Mouse (Mus musculus) intestine, embryonic 15.5 days (tissue): ENCODE measurements at regions not wholly inside any gene's neighbourhood (a gene's known extent, or its start where the extent isn't known, plus 50 kb on each side); places are given as distances from the start of the nearest gene placed in this dataset.
A peak's percentile ranks its signal among the peaks of the same experiment; 100 is the strongest.

ENCODE experiments used
- ATAC-seq: fragments of 200-750 bp; cut with Nextera tagmentation; 2 replicates; pipeline ENCODE4 v1.8.0; 2017; ENCODE audit warnings: moderate TSS enrichment, moderate library complexity
- H3K27ac ChIP-seq: fragments of 300-500 bp; sonication (generic); 2 replicates; pipeline ENCODE4 v1.5.1; 2015; ENCODE audit warnings: mild to moderate bottlenecking, inconsistent platforms
- H3K27me3 ChIP-seq: fragments of 300-500 bp; sonication (generic); replicated peaks from 2 replicates; pipeline ENCODE4 v1.6.1; 2015; ENCODE audit warnings: inconsistent platforms
- H3K36me3 ChIP-seq: fragments of 300-500 bp; sonication (generic); 2 replicates; pipeline ENCODE4 v1.6.1; 2015; ENCODE audit warnings: inconsistent platforms
- H3K4me1 ChIP-seq: fragments of 300-500 bp; sonication (generic); replicated peaks from 2 replicates; pipeline ENCODE4 v1.6.1; 2015; ENCODE audit warnings: inconsistent platforms
- H3K4me2 ChIP-seq: fragments of 300-500 bp; sonication (generic); replicated peaks from 2 replicates; pipeline ENCODE4 v1.6.1; 2015; ENCODE audit warnings: mild to moderate bottlenecking, inconsistent platforms
- H3K4me3 ChIP-seq: fragments of 300-500 bp; sonication (generic); replicated peaks from 2 replicates; pipeline ENCODE4 v1.5.1; 2015; ENCODE audit warnings: inconsistent platforms
- H3K9ac ChIP-seq: fragments of 300-500 bp; sonication (generic); 2 replicates; pipeline ENCODE4 v1.6.1; 2015; ENCODE audit warnings: inconsistent platforms
- H3K9me3 ChIP-seq: fragments of 300-500 bp; sonication (generic); 2 replicates; pipeline ENCODE4 v1.6.1; 2016; ENCODE audit warnings: inconsistent platforms
- WGBS: fragments of 180-500 bp; shearing (Covaris S2); methylation state at CpG from one replicate; pipeline ENCODE4 v1.1.7; 2015; 5-methylcytosine and 5-hydroxymethylcytosine counted together

DNA sequence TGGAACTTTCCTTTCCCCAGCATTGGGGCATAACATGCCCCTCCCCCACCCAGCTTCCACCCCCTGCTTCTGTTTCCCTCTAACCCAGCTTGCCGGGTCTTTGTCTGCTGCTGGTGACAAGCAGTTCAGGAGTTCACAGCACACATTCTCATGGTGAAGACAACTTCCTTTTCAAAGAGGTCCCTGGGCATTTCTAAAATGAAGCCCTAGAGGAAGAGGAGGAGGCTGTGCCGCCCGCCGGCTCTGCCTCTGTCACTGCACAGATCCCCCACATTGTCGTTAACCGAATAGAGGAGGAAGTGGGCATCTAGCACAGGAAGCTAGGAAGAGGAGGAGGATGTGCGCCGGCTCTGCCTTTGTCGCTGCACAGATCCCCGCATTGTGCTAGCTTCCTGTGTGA is 201.4 kb downstream of the Enc1 start:
- Histone ChIP-seq H3K4me2 (no peak overlapping the region), H3K9ac (no peak overlapping the region), H3K4me1 (peaks cover 27% of the 10 kb centered on the region), H3K36me3 (no peaks in the 10 kb centered on the region), H3K27ac (0 out of 2 replicates have a peak overlapping the region, but pooled peaks have one; percentile 42), H3K27me3 (no peaks in the 10 kb centered on the region), H3K4me3 (no peak overlapping the region), H3K9me3 (no peaks in the 10 kb centered on the region)
- WGBS: 47% methylated on average over 10 of the region's 10 CpGs
- ATAC-seq: peak; percentile 16; the same call in 1 of the 2 replicates

- no peak for ATAC-seq
- Histone ChIP-seq H3K36me3 (no peaks in the 10 kb centered on the region), H3K9ac (no peak overlapping the region), H3K4me3 (no peak overlapping the region), H3K4me2 (no peak overlapping the region), H3K9me3 (no peaks in the 10 kb centered on the region), H3K27me3 (no peaks in the 10 kb centered on the region), H3K27ac (no peak overlapping the region), H3K4me1 (peaks cover 27% of the 10 kb centered on the region)
- WGBS: 35% methylated on average over 2 of the region's 2 CpGs
These were observed 200.9 kb downstream of the Enc1 start for GRCm38 (mm10) chr13:97441803-97442202.

- Histone ChIP-seq H3K4me3 (no peak overlapping the region), H3K9ac (no peak overlapping the region), H3K27ac (0 out of 2 replicates have a peak overlapping the region, but pooled peaks have one; percentile 24), H3K9me3 (no peaks in the 10 kb centered on the region), H3K4me1 (peaks cover 47% of the 10 kb centered on the region), H3K27me3 (no peaks in the 10 kb centered on the region), H3K36me3 (no peaks in the 10 kb centered on the region), H3K4me2 (peak overlapping the region; percentile 42)
- 19% methylated on average over 16 of the region's 16 CpGs for WGBS
- no peak for ATAC-seq
These were observed 198.5 kb downstream of the Enc1 start for GRCm38 (mm10) chr13:97439216-97439979.

GRCm38 (mm10) chr13:97438692-97439091 is 197.8 kb downstream of the Enc1 start:
- Histone ChIP-seq H3K4me2 (peak overlapping the region; percentile 42), H3K9me3 (no peaks in the 10 kb centered on the region), H3K4me1 (peaks cover 47% of the 10 kb centered on the region), H3K36me3 (no peaks in the 10 kb centered on the region), H3K4me3 (no peak overlapping the region), H3K27me3 (no peaks in the 10 kb centered on the region), H3K27ac (no peak overlapping the region), H3K9ac (no peak overlapping the region)
- no peak for ATAC-seq
- 49% methylated on average over 12 of the region's 12 CpGs for WGBS

GRCm38 (mm10) chr13:97438277-97438676 is 197.4 kb downstream of the Enc1 start:
- 96% methylated on average over 3 of the region's 3 CpGs for WGBS
- no peak overlapping the region for H3K4me3 ChIP-seq
- ATAC-seq: no peak
- H3K27me3 ChIP-seq: no peaks in the 10 kb centered on the region
- no peaks in the 10 kb centered on the region for H3K36me3 ChIP-seq
- no peaks in the 10 kb centered on the region for H3K9me3 ChIP-seq
- H3K9ac ChIP-seq: no peak overlapping the region
- H3K27ac ChIP-seq: no peak overlapping the region
- no peak overlapping the region for H3K4me2 ChIP-seq
- peaks cover 47% of the 10 kb centered on the region for H3K4me1 ChIP-seq

DNA sequence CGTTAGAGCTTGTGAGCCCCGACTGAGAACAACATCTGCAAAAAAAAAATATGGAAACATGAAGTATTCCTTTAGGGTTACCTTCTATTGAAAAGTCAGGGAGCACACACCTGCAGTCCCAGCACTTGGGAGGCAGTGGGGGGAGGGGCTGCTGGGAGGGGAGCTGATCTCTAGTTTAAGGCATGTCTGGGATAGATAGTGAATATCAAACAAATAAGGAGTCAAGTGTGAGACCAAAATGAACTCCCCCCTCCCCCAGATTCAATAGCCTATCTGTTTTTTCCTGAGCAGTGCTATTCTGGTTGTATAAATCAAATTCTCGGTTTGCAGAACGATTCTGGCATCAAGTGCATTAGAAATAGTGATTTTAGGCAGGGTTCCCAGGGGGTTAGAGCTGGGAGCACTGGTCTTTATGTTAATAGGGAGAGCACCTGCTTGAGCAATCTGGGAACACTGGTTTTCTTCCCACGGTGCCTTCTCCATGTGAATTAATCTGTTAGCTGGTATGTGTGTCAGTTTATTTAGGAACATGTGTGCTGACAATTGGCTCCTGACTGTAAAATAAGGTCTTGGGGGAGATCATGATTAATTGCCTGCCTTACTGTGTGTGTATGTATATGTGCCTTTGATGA is 195.9 kb downstream of the Enc1 start:
- H3K4me3 ChIP-seq: no peak overlapping the region
- no peak overlapping the region for H3K9ac ChIP-seq
- no peaks in the 10 kb centered on the region for H3K36me3 ChIP-seq
- H3K4me1 ChIP-seq: peaks cover 37% of the 10 kb centered on the region
- WGBS: 34% methylated on average over 5 of the region's 5 CpGs
- no peaks in the 10 kb centered on the region for H3K27me3 ChIP-seq
- ATAC-seq: no peak
- 0 out of 2 replicates have a peak overlapping the region, but pooled peaks have one; percentile 82 for H3K4me2 ChIP-seq
- no peak overlapping the region for H3K27ac ChIP-seq
- no peaks in the 10 kb centered on the region for H3K9me3 ChIP-seq

DNA sequence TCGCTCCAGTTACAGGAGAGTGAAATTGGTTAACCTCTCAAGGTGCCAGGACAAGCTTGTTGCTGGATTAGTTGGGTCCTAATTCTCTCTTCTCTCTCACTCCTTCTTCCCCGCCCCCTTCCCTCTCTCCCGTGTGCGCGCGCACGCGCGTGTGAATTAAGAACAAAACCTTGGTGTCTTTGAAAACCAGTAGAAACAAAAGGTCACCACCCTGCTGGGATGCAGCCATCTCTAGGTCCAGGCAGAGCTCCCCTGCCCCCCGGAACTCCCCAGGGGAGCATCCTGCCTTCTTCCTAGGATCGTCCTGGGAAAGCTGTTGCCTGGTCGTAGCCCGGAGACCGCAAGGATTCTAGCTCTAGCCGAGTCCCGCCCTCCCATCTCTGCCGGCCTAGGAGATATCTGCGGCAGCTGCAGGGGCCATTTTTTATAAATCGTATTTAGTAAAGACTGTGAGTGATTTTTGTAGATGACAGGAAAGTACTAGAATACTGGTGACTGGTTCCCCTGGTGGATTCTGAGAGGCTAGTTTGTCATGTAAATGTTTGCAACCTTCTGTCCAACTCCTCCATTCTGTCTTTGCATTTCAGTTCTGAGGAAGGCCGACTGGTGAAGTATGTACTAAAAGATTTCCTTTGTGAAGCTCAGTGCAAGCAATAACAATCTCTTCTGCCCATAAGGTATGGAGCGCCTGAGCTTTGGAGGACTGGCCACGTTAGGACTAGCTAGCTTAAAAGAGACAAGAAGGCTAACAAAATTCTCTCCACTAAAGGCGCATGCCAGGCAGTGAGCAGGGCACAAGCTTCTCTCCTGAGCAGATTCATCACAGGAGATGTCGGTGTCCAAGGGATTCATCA is 195.2 kb downstream of the Enc1 start:
- no peaks in the 10 kb centered on the region for H3K27me3 ChIP-seq
- peaks cover 36% of the 10 kb centered on the region for H3K4me1 ChIP-seq
- peak overlapping the region; percentile 82 for H3K4me2 ChIP-seq
- no peaks in the 10 kb centered on the region for H3K9me3 ChIP-seq
- no peaks in the 10 kb centered on the region for H3K36me3 ChIP-seq
- ATAC-seq: peak; percentile 67
- 10% methylated on average over 24 of the region's 24 CpGs for WGBS
- H3K9ac ChIP-seq: peak overlapping the region; percentile 45
- peak overlapping the region; percentile 33 for H3K4me3 ChIP-seq
- H3K27ac ChIP-seq: peak overlapping the region; percentile 69

- no peaks in the 10 kb centered on the region for H3K27me3 ChIP-seq
- no peaks in the 10 kb centered on the region for H3K36me3 ChIP-seq
- peak; percentile 42 for ATAC-seq
- peaks cover 35% of the 10 kb centered on the region for H3K4me1 ChIP-seq
- peak overlapping the region; percentile 69; the same call in 1 of the 2 replicates for H3K27ac ChIP-seq
- peak overlapping the region; percentile 33 for H3K4me3 ChIP-seq
- peak overlapping the region; percentile 82 for H3K4me2 ChIP-seq
- no peaks in the 10 kb centered on the region for H3K9me3 ChIP-seq
- WGBS: 13% methylated on average over 20 of the region's 20 CpGs
- H3K9ac ChIP-seq: peak overlapping the region; percentile 45
These were observed 194.3 kb downstream of the Enc1 start for GRCm38 (mm10) chr13:97434961-97435864.

GRCm38 (mm10) chr13:97434167-97434566 is 193.3 kb downstream of the Enc1 start:
- no peaks in the 10 kb centered on the region for H3K36me3 ChIP-seq
- no peak for ATAC-seq

GRCm38 (mm10) chr13:97432627-97433026 is 191.7 kb downstream of the Enc1 start:
- no peak overlapping the region for H3K27ac ChIP-seq
- H3K4me1 ChIP-seq: peaks cover 20% of the 10 kb centered on the region
- no peak overlapping the region for H3K9ac ChIP-seq
- 51% methylated on average over 4 of the region's 4 CpGs for WGBS
- H3K4me3 ChIP-seq: no peak overlapping the region
- H3K4me2 ChIP-seq: no peak overlapping the region
- ATAC-seq: no peak
- no peaks in the 10 kb centered on the region for H3K27me3 ChIP-seq
- no peaks in the 10 kb centered on the region for H3K9me3 ChIP-seq
- H3K36me3 ChIP-seq: no peaks in the 10 kb centered on the region

More at GRCm38 (mm10) chr13:97434167-97434566, 193.3 kb downstream of the Enc1 start:
- Histone ChIP-seq H3K9ac (no peak overlapping the region), H3K27ac (no peak overlapping the region), H3K4me1 (peaks cover 29% of the 10 kb centered on the region), H3K9me3 (no peaks in the 10 kb centered on the region), H3K4me3 (no peak overlapping the region), H3K27me3 (no peaks in the 10 kb centered on the region), H3K4me2 (no peak overlapping the region)
- WGBS: 73% methylated on average over 7 of the region's 7 CpGs

- no peaks in the 10 kb centered on the region for H3K36me3 ChIP-seq
- 64% methylated on average over 2 of the region's 2 CpGs for WGBS
- H3K27ac ChIP-seq: no peak overlapping the region
- H3K4me3 ChIP-seq: no peak overlapping the region
- no peaks in the 10 kb centered on the region for H3K27me3 ChIP-seq
- peaks cover 11% of the 10 kb centered on the region for H3K4me1 ChIP-seq
- H3K9me3 ChIP-seq: no peaks in the 10 kb centered on the region
- ATAC-seq: no peak
- no peak overlapping the region for H3K4me2 ChIP-seq
- H3K9ac ChIP-seq: no peak overlapping the region
These were observed 190.0 kb downstream of the Enc1 start for GRCm38 (mm10) chr13:97430885-97431284.
